Mouse (Mus musculus) liver, embryonic 14.5 days (tissue): Measurements from ENCODE around the gene Rrp12. TPM values are rescaled to one million over a fixed set of nuclear protein-coding genes. Genes with fewer than 3 reads are reported as not detected.
A peak's percentile ranks its signal among the peaks of the same experiment; 100 is the strongest.

Experiments
- ATAC-seq: fragments of 200-750 bp; cut with Nextera tagmentation; 2 replicates; pipeline ENCODE4 v1.8.0; 2017; ENCODE audit warnings: moderate number of reproducible peaks, mild to moderate bottlenecking, moderate library complexity; ENCODE audit not compliant: insufficient read depth
- DNase-seq, 3 experiments: peaks; one replicate each; pipeline ENCODE4 v3.0.0-alpha.2; 2012 to 2013; ENCODE audit warnings: low read depth in 3 of 3, low spot score in 3 of 3
- H3K27ac ChIP-seq: fragments of 300-500 bp; sonication (generic); 2 replicates; pipeline ENCODE4 v1.5.1; 2014; ENCODE audit warnings: moderate library complexity, mild to moderate bottlenecking, control low read depth, inconsistent platforms
- H3K27me3 ChIP-seq: fragments of 300-500 bp; sonication (generic); 2 replicates; pipeline ENCODE4 v1.6.1; 2014; ENCODE audit warnings: mild to moderate bottlenecking, low read length, moderate library complexity; ENCODE audit not compliant: control insufficient read depth, insufficient read depth
- H3K36me3 ChIP-seq: fragments of 300-500 bp; sonication (generic); replicated peaks from 2 replicates; pipeline ENCODE4 v1.6.1; 2014; ENCODE audit warnings: low read depth; ENCODE audit not compliant: control insufficient read depth, insufficient read depth
- H3K4me1 ChIP-seq, 2 experiments: fragments of 200-500 bp in 1 of 2; fragments of 300-500 bp in 1 of 2; sonication (generic) in 1 of 2; replicated peaks; 2 replicates each; pipeline ENCODE4 v1.6.1; 2012 to 2014; ENCODE audit warnings: antibody characterized with exemption in 1 of 2, inconsistent platforms in 1 of 2, low read length in 1 of 2; ENCODE audit not compliant: control insufficient read depth in 2 of 2, insufficient read depth in 2 of 2
- H3K4me2 ChIP-seq: fragments of 300-500 bp; sonication (generic); 2 replicates; pipeline ENCODE4 v1.6.1; 2014; ENCODE audit warnings: low read depth, mild to moderate bottlenecking, control low read depth, moderate library complexity
- H3K4me3 ChIP-seq, 2 experiments: fragments of 200-500 bp in 1 of 2; fragments of 300-500 bp in 1 of 2; sonication (generic) in 1 of 2; 2 replicates each; pipeline ENCODE4 v1.5.1; 2012 to 2014; ENCODE audit warnings: low read depth in 2 of 2, low read length in 2 of 2, mild to moderate bottlenecking in 2 of 2, control low read depth in 1 of 2, inconsistent platforms in 1 of 2, moderate library complexity in 1 of 2; ENCODE audit not compliant: insufficient read depth in 1 of 2
- H3K9ac ChIP-seq: fragments of 300-500 bp; sonication (generic); replicated peaks from 2 replicates; pipeline ENCODE4 v1.6.1; 2014; ENCODE audit warnings: mild to moderate bottlenecking, control low read depth, moderate library complexity
- H3K9me3 ChIP-seq: fragments of 300-500 bp; sonication (generic); 2 replicates; pipeline ENCODE4 v1.6.1; 2016; ENCODE audit warnings: low read length, mixed read lengths; ENCODE audit not compliant: control insufficient read depth
- CTCF ChIP-seq: IDR thresholded peaks from 2 replicates; pipeline ENCODE4 v1.5.1; 2016; ENCODE audit warnings: antibody characterized with exemption, low read depth, control low read depth
- EP300 ChIP-seq: IDR thresholded peaks from 2 replicates; pipeline ENCODE4 v1.6.1; 2016; ENCODE audit warnings: antibody characterized with exemption, low read depth
- WGBS: fragments of 180-500 bp; shearing (Covaris S2); extraction: QIAGEN DNeasy Blood & Tissue Kit; methylation state at CpG from one replicate; pipeline ENCODE4 v1.1.7; 2014; ENCODE audit not compliant: insufficient replicate concordance; 5-methylcytosine and 5-hydroxymethylcytosine counted together
- polyA plus RNA-seq, 2 experiments: library from polyadenylated mRNA; depleted of rRNA in 1 of 2; stranded (reverse) in 1 of 2; unstranded in 1 of 2; fragments of >200 nt; fragmentation: Nextera tagmentation in 1 of 2; extraction: Ambion mirVana in 1 of 2; gene quantifications; 2 replicates each; pipeline versions ENCODE4 v1.2.1 to v1.2.3; 2012 to 2014

Rrp12 gene
- polyA plus RNA-seq, 2 experiments = 5.0 to 6.0 TPM

DNA sequence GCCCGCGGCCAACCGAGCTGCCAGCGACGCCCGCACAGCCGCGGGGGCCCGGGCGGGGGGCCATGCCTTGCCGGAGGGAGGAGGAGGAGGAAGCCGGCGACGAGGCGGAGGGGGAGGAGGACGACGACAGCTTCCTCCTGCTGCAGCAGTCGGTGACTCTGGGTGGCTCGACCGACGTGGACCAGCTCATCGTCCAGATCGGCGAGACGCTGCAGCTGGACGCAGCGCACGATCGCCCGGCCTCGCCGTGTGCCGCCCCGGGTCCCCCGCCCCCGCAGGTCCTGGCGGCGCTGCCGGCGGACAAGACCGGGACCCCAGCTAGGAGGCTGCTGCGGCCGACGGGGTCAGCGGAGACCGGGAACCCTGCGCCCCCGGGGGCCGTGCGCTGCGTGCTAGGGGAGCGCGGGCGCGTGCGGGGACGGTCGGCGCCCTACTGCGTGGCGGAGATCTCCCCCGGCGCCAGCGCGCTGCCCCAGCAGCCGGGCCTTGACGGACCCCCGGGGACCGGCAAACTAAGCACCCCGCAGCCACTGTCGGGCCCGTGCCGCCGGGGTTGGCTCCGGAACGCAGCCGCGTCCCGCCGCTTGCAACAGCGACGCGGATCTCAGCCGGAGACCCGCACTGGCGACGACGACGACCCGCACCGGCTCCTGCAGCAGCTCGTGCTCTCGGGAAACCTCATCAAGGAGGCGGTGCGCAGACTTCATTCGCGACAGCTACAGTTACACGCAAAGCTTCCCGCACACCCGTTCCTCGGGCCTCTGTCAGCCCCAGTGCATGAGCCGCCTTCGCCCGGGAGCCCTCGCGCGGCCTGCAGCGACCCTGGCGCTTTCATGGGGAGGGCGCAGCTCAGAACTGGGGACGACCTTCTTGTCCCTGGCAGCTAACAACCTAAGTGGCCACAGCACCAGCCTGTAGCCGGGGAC lies 65.6 kb downstream of the Rrp12 start:
- Histone ChIP-seq H3K9me3 (no peaks in the 10 kb centered on the region), H3K27ac (peak overlapping the region; percentile 68), H3K4me2 (peak overlapping the region; percentile 99), H3K4me1 (peaks cover 29 to 34% of the 10 kb centered on the region in 2 experiments), H3K9ac (peak overlapping the region; percentile 88), H3K4me3 (peak overlapping the region; percentile 81 to 94), H3K36me3 (no peaks in the 10 kb centered on the region), H3K27me3 (no peaks in the 10 kb centered on the region)
- under 1% methylated on average over 111 of the region's 112 CpGs for WGBS
- TF ChIP-seq CTCF = peak; percentile 54
- no peak for TF ChIP-seq EP300
- peak; percentile 63 for ATAC-seq
- no peak for DNase-seq

DNA sequence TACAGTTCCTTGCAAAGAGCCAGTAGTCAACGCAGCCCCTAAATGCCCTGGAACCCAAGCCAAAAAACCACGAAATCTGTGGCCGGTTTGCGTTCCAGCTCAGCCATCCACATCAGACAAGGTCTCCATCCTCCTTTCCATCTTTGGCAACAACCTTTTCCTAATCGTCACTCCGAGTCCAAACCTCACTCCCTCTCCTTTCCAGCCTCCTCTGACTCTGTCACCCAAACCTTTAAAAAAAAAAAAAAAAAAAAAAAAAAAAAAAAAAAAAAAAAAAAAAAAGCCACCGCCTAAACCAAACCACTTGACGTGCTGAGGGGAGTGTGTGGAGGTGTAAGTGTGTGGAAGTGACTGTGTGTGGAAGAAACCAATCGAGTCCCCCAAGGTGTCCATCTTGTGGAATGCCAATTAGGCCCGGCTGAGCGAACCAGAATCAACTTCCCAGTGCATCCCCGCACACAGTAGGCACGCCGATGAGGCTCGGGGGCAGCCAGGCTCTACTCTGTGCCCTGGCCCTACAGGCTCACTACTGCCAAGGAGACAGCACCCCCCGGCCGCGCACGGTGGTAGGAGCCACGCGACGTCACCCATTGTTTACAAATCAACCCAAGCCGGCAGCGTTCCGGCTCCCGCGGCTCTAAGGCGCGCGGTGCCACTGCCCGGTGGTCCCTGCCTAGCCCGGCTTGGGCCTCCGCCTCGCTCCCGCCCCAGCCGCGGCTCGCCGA lies 66.4 kb downstream of the Rrp12 start, which contains the start of gene Frat1:
Gene Frat1, plus strand, starts transcription at position 590 of the 725 bp plus-strand sequence.
- peaks cover 24 to 27% of the 10 kb centered on the region in 2 experiments for H3K4me1 ChIP-seq
- H3K27me3 ChIP-seq = no peaks in the 10 kb centered on the region
- H3K4me2 ChIP-seq = peak within 1 kb of the TSS; percentile 99
- H3K9ac ChIP-seq = peak within 1 kb of the TSS; percentile 88
- peak within 1 kb of the TSS; percentile 81 to 94 for H3K4me3 ChIP-seq
- 1% methylated on average over 39 of the region's 39 CpGs for WGBS
- no peaks in the 10 kb centered on the region for H3K36me3 ChIP-seq
- no peaks in the 10 kb centered on the region for H3K9me3 ChIP-seq
- TF ChIP-seq EP300 (peak; percentile 51), CTCF (peak; percentile 32; the same call in 1 of the 2 replicates)
- ATAC-seq = peak; percentile 89
- peak within 1 kb of the TSS; percentile 68 for H3K27ac ChIP-seq
- DNase-seq = peak; percentile 71 to 84 (median 73)

DNA sequence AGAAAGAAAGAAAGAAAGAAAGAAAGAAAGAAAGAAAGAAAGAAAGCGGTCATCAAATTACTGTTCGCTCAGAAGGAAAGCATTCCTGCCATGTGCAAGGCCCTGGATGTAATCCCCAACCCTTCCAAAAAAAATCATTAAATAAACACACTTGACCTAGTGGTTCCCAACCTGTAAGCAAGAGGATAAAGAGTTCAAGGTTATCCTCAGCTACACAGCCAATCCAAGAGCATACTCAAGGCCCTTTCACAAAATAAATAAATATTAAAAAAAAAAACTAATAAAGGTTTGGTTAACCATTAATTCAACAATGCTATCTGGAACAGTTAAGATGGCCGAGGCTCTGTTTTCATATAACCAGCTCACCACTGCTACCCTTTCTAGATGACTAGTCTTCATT lies 67.0 kb downstream of the Rrp12 start:
- no peak for ATAC-seq
- Histone ChIP-seq H3K4me1 (peaks cover 24 to 25% of the 10 kb centered on the region in 2 experiments), H3K9ac (peak overlapping the region; percentile 67)

DNA sequence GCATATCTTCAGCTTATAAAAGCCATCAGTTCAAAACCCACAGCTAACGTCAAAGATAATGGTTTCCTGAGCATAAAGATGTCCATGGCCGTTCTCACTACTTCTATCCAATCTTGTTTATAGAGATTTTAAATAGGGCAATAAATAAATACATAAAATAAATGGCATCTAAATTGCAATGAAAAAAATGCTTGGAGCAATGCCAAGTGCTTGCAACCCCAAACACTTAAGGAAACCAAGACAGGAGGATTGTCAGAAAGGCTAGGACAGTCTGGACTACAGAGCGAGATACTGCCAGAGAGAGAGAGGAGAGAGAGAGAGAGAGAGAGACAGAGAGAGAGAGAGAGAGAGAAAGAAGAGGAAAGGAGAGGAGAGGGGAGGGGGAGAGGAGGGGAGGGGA lies 69.4 kb downstream of the Rrp12 start:
- Histone ChIP-seq H3K4me2 (no peak overlapping the region), H3K27me3 (no peaks in the 10 kb centered on the region), H3K4me1 (peaks cover 10 to 16% of the 10 kb centered on the region in 2 experiments), H3K4me3 (no peak overlapping the region), H3K27ac (no peak overlapping the region), H3K9ac (no peak overlapping the region), H3K36me3 (no peaks in the 10 kb centered on the region), H3K9me3 (no peaks in the 10 kb centered on the region)
- 62% methylated on average over 3 of the region's 3 CpGs for WGBS
- DNase-seq (no peak), ATAC-seq (no peak)
- TF ChIP-seq CTCF (no peak), EP300 (no peak)

More for the DNA sequence above, 67.0 kb downstream of the Rrp12 start:
- no peaks in the 10 kb centered on the region for H3K9me3 ChIP-seq
- peak overlapping the region; percentile 99 for H3K4me2 ChIP-seq
- peak overlapping the region; percentile 56 to 94; a peak in 2 of 4 replicates for H3K4me3 ChIP-seq
- no peak for TF ChIP-seq CTCF
- H3K27me3 ChIP-seq = no peaks in the 10 kb centered on the region
- H3K27ac ChIP-seq = peak overlapping the region; percentile 66
- 64% methylated on average over 3 of the region's 3 CpGs for WGBS
- H3K36me3 ChIP-seq = no peaks in the 10 kb centered on the region
- DNase-seq = no peak

DNA sequence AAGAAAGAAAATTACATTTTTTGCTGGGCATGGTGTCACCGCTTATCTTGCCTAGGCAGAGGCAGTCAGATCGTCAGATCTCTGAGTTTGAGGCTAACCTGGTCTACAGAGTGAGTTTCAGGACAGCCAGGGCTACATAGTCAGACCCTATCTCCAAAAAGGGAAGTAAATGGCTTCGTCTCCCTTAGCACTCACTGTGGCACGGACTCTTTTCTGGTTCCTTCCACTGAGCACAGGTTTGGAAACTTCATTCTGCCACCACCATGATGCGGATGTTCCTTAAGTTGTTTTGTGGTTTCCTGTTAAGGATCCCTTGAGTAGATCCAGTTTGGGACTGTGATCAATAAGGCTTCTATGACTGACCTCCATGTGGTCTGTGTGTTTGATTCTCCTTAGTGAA lies 71.0 kb downstream of the Rrp12 start:
- H3K27me3 ChIP-seq = no peaks in the 10 kb centered on the region
- no peak overlapping the region for H3K4me2 ChIP-seq
- no peak overlapping the region for H3K27ac ChIP-seq
- no peak overlapping the region for H3K4me3 ChIP-seq
- H3K9ac ChIP-seq = no peak overlapping the region
- peaks cover 8 to 12% of the 10 kb centered on the region in 2 experiments; a peak in 3 of 4 replicates for H3K4me1 ChIP-seq
- WGBS = 39% methylated on average over 5 of the region's 5 CpGs
- no peak for ATAC-seq
- no peaks in the 10 kb centered on the region for H3K36me3 ChIP-seq
- no peak for TF ChIP-seq CTCF
- no peak for TF ChIP-seq EP300
- DNase-seq = no peak
- H3K9me3 ChIP-seq = no peaks in the 10 kb centered on the region
